Mouse (Mus musculus) embryonic facial prominence, embryonic 10.5 days (tissue): ENCODE measurements at regions not wholly inside any gene's neighbourhood (a gene's known extent, or its start where the extent isn't known, plus 50 kb on each side); places are given as distances from the start of the nearest gene placed in this dataset.

Source experiments
- DNase-seq: peaks from one replicate; pipeline ENCODE4 v3.0.0-alpha.2; 2017; ENCODE audit warnings: low spot score
- H3K27ac ChIP-seq: fragments of 300-500 bp; sonication (generic); replicated peaks from 2 replicates; pipeline ENCODE4 v1.5.1; 2016; ENCODE audit warnings: mild to moderate bottlenecking
- H3K27me3 ChIP-seq: fragments of 300-500 bp; sonication (generic); replicated peaks from 2 replicates; pipeline ENCODE4 v1.6.1; 2016; ENCODE audit warnings: low read depth, mild to moderate bottlenecking; ENCODE audit not compliant: poor library complexity, severe bottlenecking
- H3K36me3 ChIP-seq: fragments of 300-500 bp; sonication (generic); replicated peaks from 2 replicates; pipeline ENCODE4 v1.6.1; 2016; ENCODE audit warnings: mild to moderate bottlenecking, moderate library complexity
- H3K4me1 ChIP-seq: fragments of 300-500 bp; sonication (generic); 2 replicates; pipeline ENCODE4 v1.6.1; 2016
- H3K4me3 ChIP-seq: fragments of 300-500 bp; sonication (generic); 2 replicates; pipeline ENCODE4 v1.5.1; 2016; ENCODE audit warnings: mild to moderate bottlenecking, moderate library complexity
- H3K9me3 ChIP-seq: fragments of 300-500 bp; sonication (generic); 2 replicates; pipeline ENCODE4 v1.6.1; 2016; ENCODE audit warnings: mild to moderate bottlenecking
- WGBS: fragments of 180-500 bp; shearing (Covaris S2); methylation state at CpG from one replicate; pipeline ENCODE4 v1.1.7; 2016; 5-methylcytosine and 5-hydroxymethylcytosine counted together

- H3K27ac ChIP-seq: no peak overlapping the region
- H3K9me3 ChIP-seq: no peaks in the 10 kb centered on the region
- H3K4me3 ChIP-seq: no peak overlapping the region
- H3K27me3 ChIP-seq: no peaks in the 10 kb centered on the region
- no peaks in the 10 kb centered on the region for H3K4me1 ChIP-seq
- WGBS: 87% methylated on average over 7 of the region's 7 CpGs
- no peaks in the 10 kb centered on the region for H3K36me3 ChIP-seq
- DNase-seq: no peak
Measured at GRCm38 (mm10) chr8:115626396-115627136, 81.0 kb downstream of the Maf start.

- no peak for DNase-seq
- Histone ChIP-seq H3K4me1 (no peaks in the 10 kb centered on the region), H3K27me3 (no peaks in the 10 kb centered on the region), H3K4me3 (no peak overlapping the region), H3K36me3 (no peaks in the 10 kb centered on the region), H3K27ac (no peak overlapping the region), H3K9me3 (no peaks in the 10 kb centered on the region)
- 84% methylated on average over 1 of the region's 1 CpGs for WGBS
Measured at GRCm38 (mm10) chr8:115625072-115625471, 82.5 kb downstream of the Maf start.

GRCm38 (mm10) chr8:115618049-115618760, 89.4 kb downstream of the Maf start:
- 87% methylated on average over 13 of the region's 13 CpGs for WGBS
- Histone ChIP-seq H3K27ac (no peak overlapping the region), H3K27me3 (no peaks in the 10 kb centered on the region), H3K4me1 (no peaks in the 10 kb centered on the region), H3K4me3 (no peak overlapping the region), H3K36me3 (no peaks in the 10 kb centered on the region), H3K9me3 (no peaks in the 10 kb centered on the region)
- no peak for DNase-seq

- 89% methylated on average over 9 of the region's 9 CpGs for WGBS
- DNase-seq: no peak
- Histone ChIP-seq H3K36me3 (no peaks in the 10 kb centered on the region), H3K4me1 (no peaks in the 10 kb centered on the region), H3K27ac (no peak overlapping the region), H3K9me3 (no peaks in the 10 kb centered on the region), H3K4me3 (no peak overlapping the region), H3K27me3 (no peaks in the 10 kb centered on the region)
Measured at GRCm38 (mm10) chr8:115616871-115617605, 90.6 kb downstream of the Maf start.

GRCm38 (mm10) chr8:115613946-115614584, 93.5 kb downstream of the Maf start:
- no peaks in the 10 kb centered on the region for H3K9me3 ChIP-seq
- no peak overlapping the region for H3K4me3 ChIP-seq
- H3K27me3 ChIP-seq: no peaks in the 10 kb centered on the region
- H3K4me1 ChIP-seq: no peaks in the 10 kb centered on the region
- WGBS: 76% methylated on average over 5 of the region's 5 CpGs
- no peak overlapping the region for H3K27ac ChIP-seq
- no peaks in the 10 kb centered on the region for H3K36me3 ChIP-seq
- no peak for DNase-seq

GRCm38 (mm10) chr8:115612119-115612518, 95.5 kb downstream of the Maf start:
- Histone ChIP-seq H3K36me3 (no peaks in the 10 kb centered on the region), H3K4me1 (no peaks in the 10 kb centered on the region), H3K27me3 (no peaks in the 10 kb centered on the region), H3K4me3 (no peak overlapping the region), H3K9me3 (no peaks in the 10 kb centered on the region), H3K27ac (no peak overlapping the region)
- DNase-seq: no peak
- 81% methylated on average over 3 of the region's 3 CpGs for WGBS

- DNase-seq: no peak
- Histone ChIP-seq H3K27ac (no peak overlapping the region), H3K9me3 (no peaks in the 10 kb centered on the region), H3K36me3 (no peaks in the 10 kb centered on the region), H3K4me1 (peaks cover 5% of the 10 kb centered on the region), H3K27me3 (no peaks in the 10 kb centered on the region), H3K4me3 (no peak overlapping the region)
- 88% methylated on average over 6 of the region's 6 CpGs for WGBS
Measured at GRCm38 (mm10) chr8:115599771-115600170, 107.8 kb downstream of the Maf start.

GRCm38 (mm10) chr8:115597226-115597953, 110.2 kb downstream of the Maf start:
- Histone ChIP-seq H3K36me3 (no peaks in the 10 kb centered on the region), H3K4me3 (no peak overlapping the region), H3K27ac (no peak overlapping the region), H3K9me3 (no peaks in the 10 kb centered on the region), H3K4me1 (peaks cover 5% of the 10 kb centered on the region), H3K27me3 (no peaks in the 10 kb centered on the region)
- 64% methylated on average over 10 of the region's 10 CpGs for WGBS
- DNase-seq: no peak

- Histone ChIP-seq H3K27ac (no peak overlapping the region), H3K9me3 (no peaks in the 10 kb centered on the region), H3K4me1 (no peaks in the 10 kb centered on the region), H3K27me3 (no peaks in the 10 kb centered on the region), H3K4me3 (no peak overlapping the region), H3K36me3 (no peaks in the 10 kb centered on the region)
- no peak for DNase-seq
- WGBS: 96% methylated on average over 2 of the region's 2 CpGs
Measured at GRCm38 (mm10) chr8:115589721-115590120, 117.9 kb downstream of the Maf start.

GRCm38 (mm10) chr8:115589076-115589475, 118.5 kb downstream of the Maf start:
- Histone ChIP-seq H3K27me3 (no peaks in the 10 kb centered on the region), H3K4me3 (no peak overlapping the region), H3K27ac (no peak overlapping the region), H3K4me1 (no peaks in the 10 kb centered on the region), H3K9me3 (no peaks in the 10 kb centered on the region), H3K36me3 (no peaks in the 10 kb centered on the region)
- WGBS: 95% methylated on average over 2 of the region's 2 CpGs
- no peak for DNase-seq

- WGBS: 82% methylated on average over 8 of the region's 8 CpGs
Measured at GRCm38 (mm10) chr8:115584311-115584907, 123.2 kb downstream of the Maf start.

GRCm38 (mm10) chr8:115583221-115583620, 124.4 kb downstream of the Maf start:
- DNase-seq: no peak
- Histone ChIP-seq H3K9me3 (no peaks in the 10 kb centered on the region), H3K36me3 (no peaks in the 10 kb centered on the region), H3K4me1 (no peaks in the 10 kb centered on the region), H3K4me3 (no peak overlapping the region), H3K27me3 (no peaks in the 10 kb centered on the region), H3K27ac (no peak overlapping the region)
- 71% methylated on average over 5 of the region's 5 CpGs for WGBS

More at GRCm38 (mm10) chr8:115584311-115584907, 123.2 kb downstream of the Maf start:
- Histone ChIP-seq H3K27ac (no peak overlapping the region), H3K27me3 (no peaks in the 10 kb centered on the region), H3K9me3 (no peaks in the 10 kb centered on the region), H3K4me1 (no peaks in the 10 kb centered on the region), H3K36me3 (no peaks in the 10 kb centered on the region), H3K4me3 (no peak overlapping the region)
- DNase-seq: no peak
